Mouse (Mus musculus): Measurements from ENCODE around the gene Pdia4. TPM values are rescaled to one million over a fixed set of nuclear protein-coding genes. Genes with fewer than 3 reads are reported as not detected.
"Not testable (repeated sequence)": the region's sequence is repeated elsewhere in the genome, so short reads cannot be mapped to it uniquely, and the experiment has no call there.

Gene Pdia4
- total RNA-seq, 2 experiments from 2014 or later, result 54.7 to 58.1 TPM

- DNase-seq (ENCODE audit: extremely low spot score in 1 of 2, low spot score in 2 of 2), result no peak
- intact Hi-C loops (cut with DNase I), result no loop called here
- Histone ChIP-seq H3K27ac (peak overlapping the region; percentile 99), H3K4me3 (peak overlapping the region; percentile 53)
- no peak; the same call in none of the 2 replicates for TF ChIP-seq CTCF (IDR thresholded peaks at IDR 0.05)
These were observed 31.9 kb downstream of the Pdia4 start for GRCm38 (mm10) chr6:47781091-47781968.

GRCm38 (mm10) chr6:47780576-47781013 lies 32.6 kb downstream of the Pdia4 start:
- Histone ChIP-seq H3K27ac (peak overlapping the region; percentile 99; the same call in 1 of the 2 replicates), H3K4me3 (peak overlapping the region; percentile 53)
- no peak for DNase-seq (ENCODE audit: extremely low spot score in 1 of 2, low spot score in 2 of 2)
- no peak for TF ChIP-seq CTCF (IDR thresholded peaks at IDR 0.05)
- intact Hi-C loops (cut with DNase I), result no loop called here

- DNase-seq (ENCODE audit: extremely low spot score in 1 of 2, low spot score in 2 of 2); H3K27ac ChIP-seq; H3K4me3 ChIP-seq; intact Hi-C loops (cut with DNase I): not testable (repeated sequence)
These were observed 41.5 kb downstream of the Pdia4 start for GRCm38 (mm10) chr6:47771760-47772159.

- intact Hi-C loops (cut with DNase I); H3K4me3 ChIP-seq; H3K27ac ChIP-seq; DNase-seq (ENCODE audit: extremely low spot score in 1 of 2, low spot score in 2 of 2): not testable (repeated sequence)
These were observed 42.1 kb downstream of the Pdia4 start for GRCm38 (mm10) chr6:47771113-47771512.

- DNase-seq (ENCODE audit: extremely low spot score in 1 of 2, low spot score in 2 of 2); H3K4me3 ChIP-seq; intact Hi-C loops (cut with DNase I); H3K27ac ChIP-seq: not testable (repeated sequence)
These were observed 43.4 kb downstream of the Pdia4 start for GRCm38 (mm10) chr6:47769861-47770260.

GRCm38 (mm10) chr6:47768520-47768919 lies 44.7 kb downstream of the Pdia4 start:
- intact Hi-C loops (cut with DNase I); H3K27ac ChIP-seq; DNase-seq (ENCODE audit: extremely low spot score in 1 of 2, low spot score in 2 of 2); H3K4me3 ChIP-seq: not testable (repeated sequence)

- H3K4me3 ChIP-seq; H3K27ac ChIP-seq; DNase-seq (ENCODE audit: extremely low spot score in 1 of 2, low spot score in 2 of 2); intact Hi-C loops (cut with DNase I): not testable (repeated sequence)
These were observed 45.9 kb downstream of the Pdia4 start for GRCm38 (mm10) chr6:47767355-47767754.

- DNase-seq (ENCODE audit: extremely low spot score in 1 of 2, low spot score in 2 of 2); H3K27ac ChIP-seq; intact Hi-C loops (cut with DNase I); H3K4me3 ChIP-seq: not testable (repeated sequence)
These were observed 50.5 kb downstream of the Pdia4 start for GRCm38 (mm10) chr6:47762686-47763085.

GRCm38 (mm10) chr6:47759406-47759805 lies 53.8 kb downstream of the Pdia4 start:
- H3K27ac ChIP-seq; intact Hi-C loops (cut with DNase I); DNase-seq (ENCODE audit: extremely low spot score in 1 of 2, low spot score in 2 of 2); H3K4me3 ChIP-seq: not testable (repeated sequence)

GRCm38 (mm10) chr6:47757849-47758248 lies 55.4 kb downstream of the Pdia4 start:
- H3K27ac ChIP-seq; intact Hi-C loops (cut with DNase I); H3K4me3 ChIP-seq: not testable (repeated sequence)
- DNase-seq (ENCODE audit: extremely low spot score in 1 of 2, low spot score in 2 of 2), result peak; percentile 83 to 86

- H3K27ac ChIP-seq; intact Hi-C loops (cut with DNase I); H3K4me3 ChIP-seq; DNase-seq (ENCODE audit: extremely low spot score in 1 of 2, low spot score in 2 of 2): not testable (repeated sequence)
These were observed 55.8 kb downstream of the Pdia4 start for GRCm38 (mm10) chr6:47757429-47757828.

GRCm38 (mm10) chr6:47753144-47753543 lies 60.1 kb downstream of the Pdia4 start:
- H3K4me3 ChIP-seq; intact Hi-C loops (cut with DNase I); H3K27ac ChIP-seq; DNase-seq (ENCODE audit: extremely low spot score in 1 of 2, low spot score in 2 of 2): not testable (repeated sequence)

GRCm38 (mm10) chr6:47748306-47748705 lies 64.9 kb downstream of the Pdia4 start:
- H3K4me3 ChIP-seq, result not testable (repeated sequence)

GRCm38 (mm10) chr6:47747886-47748285 lies 65.3 kb downstream of the Pdia4 start:
- H3K27ac ChIP-seq; intact Hi-C loops (cut with DNase I); H3K4me3 ChIP-seq; DNase-seq (ENCODE audit: extremely low spot score in 1 of 2, low spot score in 2 of 2): not testable (repeated sequence)

More at GRCm38 (mm10) chr6:47748306-47748705, 64.9 kb downstream of the Pdia4 start:
- intact Hi-C loops (cut with DNase I); H3K27ac ChIP-seq: not testable (repeated sequence)
- DNase-seq (ENCODE audit: extremely low spot score in 1 of 2, low spot score in 2 of 2), result peak; percentile 94 to 95

Measured in left cerebral cortex, adult 2 months (tissue).